Mouse (Mus musculus) right cerebral cortex, postnatal 25 days (tissue): ENCODE results near the gene Slc22a28.
"Not testable (repeated sequence)": the region's sequence is repeated elsewhere in the genome, so short reads cannot be mapped to it uniquely, and the experiment has no call there.

Experiments
- DNase-seq: peaks from one replicate; pipeline ENCODE4 v3.0.0; 2022

Gene Slc22a28

DNA sequence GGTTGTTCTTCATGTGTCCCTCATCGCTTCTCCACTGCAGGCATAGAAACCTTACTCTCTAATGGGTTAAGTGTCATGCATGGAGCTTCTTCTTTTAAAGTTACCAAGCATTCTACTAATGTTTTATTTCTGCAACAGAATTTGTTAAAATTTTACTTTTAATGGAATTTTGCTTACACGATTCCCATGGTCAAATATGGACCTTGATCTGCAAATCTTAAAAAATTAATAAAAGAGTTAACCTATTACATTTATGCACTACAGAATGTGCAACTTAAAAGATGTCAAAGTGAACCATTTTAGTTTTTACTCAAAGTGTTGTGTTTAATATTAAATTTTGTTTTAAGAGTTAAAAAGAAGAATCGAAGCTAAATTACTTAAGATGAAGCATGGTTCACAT lies at the start of gene Slc22a28:
TSS of gene Slc22a28 (minus strand) at position 102 of the 400 bp plus-strand sequence.
- DNase-seq: not testable (repeated sequence)

DNA sequence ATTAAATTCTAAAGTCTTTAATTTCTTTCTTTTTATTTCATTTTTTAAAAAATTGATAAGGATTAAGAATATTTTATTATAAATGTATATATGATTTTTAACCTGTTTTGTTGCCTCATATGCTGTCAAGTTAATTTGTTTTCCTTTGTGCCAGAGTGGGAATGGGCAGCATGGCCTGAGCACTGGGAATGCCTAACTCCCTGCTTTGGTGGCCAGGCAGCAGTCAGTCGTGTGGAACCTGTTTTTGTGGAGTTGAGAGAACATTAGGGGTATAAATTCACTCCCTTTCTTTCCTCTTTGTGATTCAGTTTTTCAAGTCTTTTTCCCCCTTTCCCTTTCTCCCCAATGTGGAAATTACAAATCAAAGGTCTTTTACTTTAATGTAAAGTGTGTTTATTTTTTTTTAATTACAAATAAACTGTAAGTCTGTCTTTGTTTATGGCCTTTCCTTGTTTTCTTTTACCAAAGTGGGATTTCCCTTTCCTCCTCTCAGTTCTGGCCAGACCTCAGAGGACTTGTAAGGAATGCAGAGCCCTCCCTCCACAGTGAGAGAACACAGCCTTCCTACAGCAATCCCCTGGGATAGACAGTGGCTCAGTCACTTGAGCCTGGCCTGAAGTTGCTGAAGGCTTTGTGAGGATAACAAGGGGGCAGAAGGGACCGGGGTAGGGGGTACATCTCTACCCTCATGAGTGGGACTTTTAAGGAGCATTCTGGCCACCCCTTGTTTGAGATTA lies 17.2 kb upstream of the Slc22a28 start:
- no peak for DNase-seq

DNA sequence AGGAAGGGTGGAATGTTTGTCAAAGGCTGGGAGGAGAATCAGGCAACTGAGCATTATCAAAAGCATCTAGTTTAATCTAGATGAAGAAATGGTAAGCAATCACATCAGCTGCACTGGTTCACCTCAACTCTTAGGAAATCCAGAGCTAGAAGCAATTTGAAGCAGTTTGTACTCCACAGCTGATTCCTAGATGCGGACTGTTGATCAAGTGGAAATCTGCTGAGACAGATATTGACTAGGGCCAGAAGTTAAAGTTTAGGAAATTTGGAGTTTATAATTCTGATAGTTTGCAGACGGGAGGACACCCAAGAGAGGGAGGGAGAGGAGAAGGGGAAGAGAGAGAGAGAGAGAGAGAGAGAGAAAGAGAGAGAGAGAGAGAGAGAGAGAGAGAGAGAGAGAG lies 10.9 kb upstream of the Slc22a28 start:
- DNase-seq: not testable (repeated sequence)

DNA sequence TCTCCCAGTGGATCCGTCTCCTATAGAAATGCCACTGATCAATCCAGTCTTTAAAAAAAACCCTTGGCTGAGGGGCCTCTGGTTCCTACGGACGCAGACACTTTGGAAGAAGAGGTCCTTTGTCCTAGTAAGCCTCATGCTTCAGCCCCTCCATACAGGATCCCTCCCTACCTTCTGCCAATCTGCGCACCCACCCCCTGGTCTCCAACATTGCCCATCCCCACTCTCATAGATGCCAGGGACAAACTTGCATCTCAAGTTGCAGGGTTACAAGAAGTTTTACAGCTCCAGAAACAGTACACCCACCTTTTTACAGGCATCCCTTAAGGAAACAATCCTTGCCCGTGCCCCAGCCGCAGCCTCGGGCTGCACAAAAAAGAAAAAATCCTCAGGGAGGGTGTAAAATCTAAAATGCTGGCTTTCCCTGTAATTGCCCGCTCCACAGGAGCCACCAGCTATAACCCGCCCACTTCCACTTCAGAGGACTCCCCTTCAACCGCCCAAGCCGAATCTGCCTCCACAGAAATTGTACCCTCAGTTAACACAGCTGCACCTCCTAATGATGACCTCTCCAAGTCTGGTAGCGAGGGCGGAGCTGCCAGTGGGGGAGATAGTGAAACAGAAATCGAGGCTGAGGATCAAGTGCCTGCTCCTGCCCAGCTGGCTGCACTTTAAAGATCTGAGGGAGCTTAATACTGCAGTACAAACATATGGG lies 2.5 kb upstream of the Slc22a28 start:
- not testable (repeated sequence) for DNase-seq

DNA sequence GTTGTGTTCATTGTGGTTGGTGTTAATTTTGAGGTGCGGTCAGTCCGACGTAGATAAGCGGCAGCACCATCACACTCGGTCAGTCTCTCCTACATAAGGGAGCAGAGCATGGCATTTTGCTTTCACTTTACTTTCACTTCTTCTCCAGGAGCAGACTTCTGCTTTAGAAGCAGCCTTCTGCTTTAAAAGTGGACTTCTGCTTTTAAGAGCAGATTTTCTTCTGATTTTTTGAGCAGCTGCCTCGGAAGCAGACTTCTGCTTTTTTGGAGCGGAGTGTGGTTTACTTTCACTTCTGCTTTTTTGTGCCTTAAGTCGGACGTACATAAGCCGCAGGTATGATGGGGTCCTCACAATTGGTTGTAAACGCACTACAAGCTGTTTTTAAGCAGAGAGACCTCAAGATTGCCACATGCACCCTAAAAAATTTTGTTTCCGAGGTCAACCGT lies 111.9 kb downstream of the Slc22a28 start:
- DNase-seq: no peak

DNA sequence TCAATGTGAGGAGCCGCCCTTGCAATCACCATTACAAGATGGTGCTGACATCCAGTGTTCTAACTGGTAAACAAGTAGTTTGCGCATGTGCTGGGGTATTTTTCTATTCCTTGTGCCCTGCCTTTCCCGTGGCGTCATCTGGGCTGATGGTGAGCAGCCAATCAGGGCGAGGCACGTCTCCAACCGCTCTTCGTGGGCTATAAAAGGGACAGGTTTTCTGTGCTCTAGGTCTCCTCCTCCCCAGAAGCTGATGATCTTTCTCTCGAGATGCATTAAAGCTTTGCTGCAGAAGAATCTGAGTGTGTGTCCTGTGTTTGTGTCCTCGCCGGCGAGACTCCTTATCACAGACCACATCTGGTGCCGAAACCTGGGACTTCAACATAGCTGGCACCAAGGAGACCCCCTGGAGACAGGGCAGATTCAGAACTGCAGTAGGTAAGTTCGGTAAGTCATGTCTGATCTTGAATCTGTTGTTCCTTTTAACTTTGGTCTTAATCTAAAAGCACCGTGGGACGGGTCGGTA lies 112.4 kb downstream of the Slc22a28 start:
- DNase-seq: not testable (repeated sequence)

DNA sequence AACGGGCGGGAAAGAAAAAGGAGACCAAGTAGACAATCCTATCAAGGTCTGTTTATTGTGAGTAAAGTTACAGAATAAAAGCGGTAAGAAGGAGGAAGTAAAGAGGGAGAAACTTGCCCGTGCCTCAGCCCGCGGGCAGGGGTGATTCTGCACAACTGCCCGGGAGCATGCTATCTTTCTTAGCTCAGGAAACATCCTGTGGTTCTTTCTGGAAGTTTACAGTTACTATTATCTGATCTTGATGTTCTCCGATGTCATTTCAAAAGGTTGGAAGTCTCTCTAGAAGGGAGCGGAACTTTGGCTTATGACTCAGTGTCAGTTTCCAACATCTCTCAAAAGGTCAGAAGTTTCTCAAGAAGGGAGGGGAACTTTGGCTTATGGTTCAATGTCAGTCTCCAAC lies 113.2 kb downstream of the Slc22a28 start:
- DNase-seq: not testable (repeated sequence)
